Mouse (Mus musculus) forebrain, embryonic 11.5 days (tissue): ENCODE measurements at regions not wholly inside any gene's neighbourhood (a gene's known extent, or its start where the extent isn't known, plus 50 kb on each side); places are given as distances from the start of the nearest gene placed in this dataset.
"Not testable (repeated sequence)": the region's sequence is repeated elsewhere in the genome, so short reads cannot be mapped to it uniquely, and the experiment has no call there.

ENCODE experiments used
- ATAC-seq: fragments of 200-750 bp; cut with Nextera tagmentation; replicated peaks from 2 replicates; pipeline ENCODE4 v1.8.0; 2017; ENCODE audit warnings: moderate TSS enrichment; ENCODE audit not compliant: low FRiP score
- DNase-seq: peaks from one replicate; pipeline ENCODE4 v3.0.0-alpha.2; 2017; ENCODE audit warnings: low spot score
- H3K27ac ChIP-seq: fragments of 300-500 bp; sonication (generic); 2 replicates; pipeline ENCODE4 v1.5.1; 2014; ENCODE audit warnings: low read depth, low read length
- H3K27me3 ChIP-seq: fragments of 300-500 bp; sonication (generic); 2 replicates; pipeline ENCODE4 v1.6.1; 2014; ENCODE audit warnings: mild to moderate bottlenecking, low read length, mixed read lengths; ENCODE audit not compliant: control insufficient read depth, insufficient read depth
- H3K36me3 ChIP-seq: fragments of 300-500 bp; sonication (generic); 2 replicates; pipeline ENCODE4 v1.6.1; 2014; ENCODE audit warnings: mild to moderate bottlenecking, low read length, moderate library complexity, mixed read lengths; ENCODE audit not compliant: control insufficient read depth, insufficient read depth
- H3K4me1 ChIP-seq: fragments of 300-500 bp; sonication (generic); replicated peaks from 2 replicates; pipeline ENCODE4 v1.6.1; 2014; ENCODE audit warnings: low read length, mixed read lengths; ENCODE audit not compliant: control insufficient read depth, insufficient read depth
- H3K4me2 ChIP-seq: fragments of 300-500 bp; sonication (generic); 2 replicates; pipeline ENCODE4 v1.6.1; 2014; ENCODE audit warnings: low read depth, mild to moderate bottlenecking, low read length, moderate library complexity, mixed read lengths; ENCODE audit not compliant: severe bottlenecking
- H3K4me3 ChIP-seq: fragments of 300-500 bp; sonication (generic); 2 replicates; pipeline ENCODE4 v1.5.1; 2014; ENCODE audit warnings: low read depth, low read length
- H3K9ac ChIP-seq: fragments of 300-500 bp; sonication (generic); 2 replicates; pipeline ENCODE4 v1.6.1; 2014; ENCODE audit warnings: low read length
- H3K9me3 ChIP-seq: fragments of 300-500 bp; sonication (generic); 2 replicates; pipeline ENCODE4 v1.6.1; 2016; ENCODE audit warnings: low read length, mixed read lengths; ENCODE audit not compliant: control insufficient read depth
- WGBS: fragments of 180-500 bp; shearing (Covaris S2); extraction: QIAGEN DNeasy Blood & Tissue Kit; methylation state at CpG from one replicate; pipeline ENCODE4 v1.1.7; 2014; 5-methylcytosine and 5-hydroxymethylcytosine counted together

- Histone ChIP-seq H3K27ac (no peak overlapping the region), H3K4me1 (no peaks in the 10 kb centered on the region), H3K4me2 (no peak overlapping the region), H3K4me3 (no peak overlapping the region), H3K36me3 (no peaks in the 10 kb centered on the region), H3K27me3 (no peaks in the 10 kb centered on the region), H3K9me3 (no peaks in the 10 kb centered on the region; the same call in 1 of the 2 replicates), H3K9ac (no peak overlapping the region)
- DNase-seq (no peak), ATAC-seq (no peak)
- WGBS: 93% methylated on average over 14 of the region's 14 CpGs
These were observed 156.1 kb downstream of the Akr1d1 start for GRCm38 (mm10) chr6:37686094-37686493.

GRCm38 (mm10) chr6:37688866-37689617, 159.1 kb downstream of the Akr1d1 start:
- no peaks in the 10 kb centered on the region for H3K27me3 ChIP-seq
- no peaks in the 10 kb centered on the region; the same call in 1 of the 2 replicates for H3K9me3 ChIP-seq
- WGBS: 47% methylated on average over 1 of the region's 1 CpGs
- no peak overlapping the region for H3K9ac ChIP-seq
- no peak for DNase-seq
- H3K4me2 ChIP-seq: no peak overlapping the region
- no peak overlapping the region for H3K4me3 ChIP-seq
- no peaks in the 10 kb centered on the region for H3K36me3 ChIP-seq
- no peak for ATAC-seq
- H3K4me1 ChIP-seq: no peaks in the 10 kb centered on the region
- no peak overlapping the region for H3K27ac ChIP-seq

GRCm38 (mm10) chr6:37689696-37690095, 159.7 kb downstream of the Akr1d1 start:
- H3K27me3 ChIP-seq: no peaks in the 10 kb centered on the region
- H3K9ac ChIP-seq: no peak overlapping the region
- H3K9me3 ChIP-seq: no peaks in the 10 kb centered on the region; the same call in 1 of the 2 replicates
- no peak overlapping the region for H3K4me3 ChIP-seq
- no peak overlapping the region for H3K4me2 ChIP-seq
- H3K27ac ChIP-seq: no peak overlapping the region
- ATAC-seq: no peak
- H3K4me1 ChIP-seq: no peaks in the 10 kb centered on the region
- no peaks in the 10 kb centered on the region for H3K36me3 ChIP-seq
- DNase-seq: no peak

GRCm38 (mm10) chr6:37691976-37692644, 162.1 kb downstream of the Akr1d1 start:
- H3K4me1 ChIP-seq: no peaks in the 10 kb centered on the region
- no peak overlapping the region for H3K9ac ChIP-seq
- no peaks in the 10 kb centered on the region for H3K27me3 ChIP-seq
- no peak for ATAC-seq
- DNase-seq: no peak
- 92% methylated on average over 7 of the region's 7 CpGs for whole genome bisulfite sequencing
- no peaks in the 10 kb centered on the region for H3K36me3 ChIP-seq
- no peak overlapping the region for H3K27ac ChIP-seq
- H3K4me2 ChIP-seq: no peak overlapping the region
- no peaks in the 10 kb centered on the region for H3K9me3 ChIP-seq
- H3K4me3 ChIP-seq: no peak overlapping the region

- H3K36me3 ChIP-seq: no peaks in the 10 kb centered on the region
- ATAC-seq (no peak), DNase-seq (no peak)
- H3K27me3 ChIP-seq: no peaks in the 10 kb centered on the region
- H3K4me3 ChIP-seq: no peak overlapping the region
- 81% methylated on average over 2 of the region's 2 CpGs for WGBS
- no peaks in the 10 kb centered on the region for H3K4me1 ChIP-seq
- H3K9ac ChIP-seq: no peak overlapping the region
- no peaks in the 10 kb centered on the region for H3K9me3 ChIP-seq
- no peak overlapping the region for H3K4me2 ChIP-seq
- H3K27ac ChIP-seq: no peak overlapping the region
These were observed 162.8 kb downstream of the Akr1d1 start for GRCm38 (mm10) chr6:37692758-37693157.

- no peaks in the 10 kb centered on the region for H3K4me1 ChIP-seq
- no peak for ATAC-seq
- no peaks in the 10 kb centered on the region for H3K36me3 ChIP-seq
- no peaks in the 10 kb centered on the region for H3K9me3 ChIP-seq
- no peaks in the 10 kb centered on the region for H3K27me3 ChIP-seq
- DNase-seq: no peak
- no peak overlapping the region for H3K4me2 ChIP-seq
- H3K9ac ChIP-seq: no peak overlapping the region
- H3K4me3 ChIP-seq: no peak overlapping the region
- H3K27ac ChIP-seq: no peak overlapping the region
These were observed 166.1 kb downstream of the Akr1d1 start for GRCm38 (mm10) chr6:37696074-37696473.

- Histone ChIP-seq H3K27ac (no peak overlapping the region), H3K27me3 (no peaks in the 10 kb centered on the region), H3K36me3 (no peaks in the 10 kb centered on the region), H3K9ac (no peak overlapping the region), H3K4me1 (no peaks in the 10 kb centered on the region), H3K4me2 (no peak overlapping the region), H3K9me3 (peaks cover 3% of the 10 kb centered on the region; the same call in 1 of the 2 replicates), H3K4me3 (no peak overlapping the region)
- DNase-seq (no peak), ATAC-seq (no peak)
- 91% methylated on average over 2 of the region's 2 CpGs for WGBS
These were observed 166.7 kb upstream of the Trim24 start for GRCm38 (mm10) chr6:37703946-37704345.

GRCm38 (mm10) chr6:37705733-37706145, 164.9 kb upstream of the Trim24 start:
- H3K4me1 ChIP-seq: no peaks in the 10 kb centered on the region
- no peak for DNase-seq
- no peak for ATAC-seq
- WGBS: 94% methylated on average over 1 of the region's 1 CpGs
- no peaks in the 10 kb centered on the region for H3K27me3 ChIP-seq
- no peak overlapping the region for H3K9ac ChIP-seq
- H3K27ac ChIP-seq: no peak overlapping the region
- no peak overlapping the region for H3K4me3 ChIP-seq
- peaks cover 3% of the 10 kb centered on the region; the same call in 1 of the 2 replicates for H3K9me3 ChIP-seq
- H3K4me2 ChIP-seq: no peak overlapping the region
- H3K36me3 ChIP-seq: no peaks in the 10 kb centered on the region

GRCm38 (mm10) chr6:37707671-37708070, 162.9 kb upstream of the Trim24 start:
- H3K27me3 ChIP-seq, H3K4me1 ChIP-seq, H3K4me2 ChIP-seq, DNase-seq, H3K9ac ChIP-seq, ATAC-seq, H3K27ac ChIP-seq, H3K9me3 ChIP-seq, H3K4me3 ChIP-seq, H3K36me3 ChIP-seq: not testable (repeated sequence)
- 71% methylated on average over 1 of the region's 1 CpGs for WGBS
